Mouse (Mus musculus): ENCODE results near the gene Lrrc66. TPM values are rescaled to one million over a fixed set of nuclear protein-coding genes. Genes with fewer than 3 reads are reported as not detected.
A peak's percentile ranks its signal among the peaks of the same experiment; 100 is the strongest.

Gene Lrrc66
- polyA plus RNA-seq (2015; fragmentation: Nextera tagmentation; extraction: Ambion mirVana), result not detected in 2 replicates

GRCm38 (mm10) chr5:73632291-73632690 lies at the start of gene Lrrc66:
Gene Lrrc66, minus strand, starts transcription at chr5:73632526.
- WGBS, result 76% methylated on average over 8 of the region's 8 CpGs
- H3K27me3 ChIP-seq, result no peaks in the 10 kb centered on the region

GRCm38 (mm10) chr5:73676626-73677025 lies 44.3 kb upstream of the Lrrc66 start:
- H3K36me3 ChIP-seq, result no peaks in the 10 kb centered on the region
- H3K27ac ChIP-seq, result no peak overlapping the region
- no peaks in the 10 kb centered on the region for H3K9me3 ChIP-seq
- H3K9ac ChIP-seq (replicated peaks), result no peak overlapping the region
- no peak overlapping the region for H3K4me2 ChIP-seq (replicated peaks)
- 62% methylated on average over 13 of the region's 13 CpGs for WGBS
- no peaks in the 10 kb centered on the region for H3K4me1 ChIP-seq (replicated peaks)
- no peak for ATAC-seq
- no peak overlapping the region for H3K4me3 ChIP-seq (replicated peaks)
- H3K27me3 ChIP-seq, result no peaks in the 10 kb centered on the region

More at GRCm38 (mm10) chr5:73632291-73632690, at the start of gene Lrrc66:
- H3K27ac ChIP-seq, result no peak within 1 kb of the TSS
- H3K9ac ChIP-seq (replicated peaks), result no peak within 1 kb of the TSS
- ATAC-seq, result no peak
- peaks cover 9% of the 10 kb centered on the region for H3K4me1 ChIP-seq (replicated peaks)
- H3K4me2 ChIP-seq (replicated peaks), result no peak within 1 kb of the TSS
- no peak within 1 kb of the TSS for H3K4me3 ChIP-seq (replicated peaks)
- H3K36me3 ChIP-seq, result peaks cover 21% of the 10 kb centered on the region
- peaks cover 4% of the 10 kb centered on the region; the same call in 1 of the 2 replicates for H3K9me3 ChIP-seq

- Histone ChIP-seq H3K4me3 (replicated peaks) (no peak overlapping the region), H3K27ac (no peak overlapping the region), H3K4me2 (replicated peaks) (no peak overlapping the region), H3K4me1 (replicated peaks) (no peaks in the 10 kb centered on the region), H3K27me3 (no peaks in the 10 kb centered on the region), H3K36me3 (no peaks in the 10 kb centered on the region), H3K9ac (replicated peaks) (no peak overlapping the region), H3K9me3 (no peaks in the 10 kb centered on the region)
- ATAC-seq, result no peak
- WGBS, result 84% methylated on average over 3 of the region's 3 CpGs
Observed at GRCm38 (mm10) chr5:73675604-73676003, 43.3 kb upstream of the Lrrc66 start.

- Histone ChIP-seq H3K27me3 (no peaks in the 10 kb centered on the region), H3K9me3 (no peaks in the 10 kb centered on the region), H3K36me3 (no peaks in the 10 kb centered on the region), H3K4me2 (replicated peaks) (peak overlapping the region; percentile 45), H3K4me3 (replicated peaks) (peak overlapping the region; percentile 14; the same call in 1 of the 2 replicates), H3K4me1 (replicated peaks) (no peaks in the 10 kb centered on the region), H3K9ac (replicated peaks) (peak overlapping the region; percentile 32; the same call in 1 of the 2 replicates), H3K27ac (no peak overlapping the region)
- ATAC-seq, result no peak
- WGBS, result 39% methylated on average over 26 of the region's 26 CpGs
Observed at GRCm38 (mm10) chr5:73669386-73669785, 37.1 kb upstream of the Lrrc66 start.

- no peaks in the 10 kb centered on the region for H3K9me3 ChIP-seq
- no peak overlapping the region for H3K27ac ChIP-seq
- no peak overlapping the region for H3K9ac ChIP-seq (replicated peaks)
- no peaks in the 10 kb centered on the region for H3K36me3 ChIP-seq
- no peak for ATAC-seq
- no peak overlapping the region for H3K4me2 ChIP-seq (replicated peaks)
- no peaks in the 10 kb centered on the region for H3K4me1 ChIP-seq (replicated peaks)
- 76% methylated on average over 2 of the region's 2 CpGs for WGBS
- H3K4me3 ChIP-seq (replicated peaks), result no peak overlapping the region
- no peaks in the 10 kb centered on the region for H3K27me3 ChIP-seq
Observed at GRCm38 (mm10) chr5:73667877-73668276, 35.6 kb upstream of the Lrrc66 start.

GRCm38 (mm10) chr5:73666695-73667094 lies 34.4 kb upstream of the Lrrc66 start:
- WGBS, result 95% methylated on average over 2 of the region's 2 CpGs
- Histone ChIP-seq H3K27ac (no peak overlapping the region), H3K36me3 (no peaks in the 10 kb centered on the region), H3K9ac (replicated peaks) (no peak overlapping the region), H3K27me3 (no peaks in the 10 kb centered on the region), H3K9me3 (no peaks in the 10 kb centered on the region), H3K4me1 (replicated peaks) (no peaks in the 10 kb centered on the region), H3K4me3 (replicated peaks) (no peak overlapping the region), H3K4me2 (replicated peaks) (no peak overlapping the region)
- no peak for ATAC-seq

- no peaks in the 10 kb centered on the region for H3K9me3 ChIP-seq
- WGBS, result 2% methylated on average over 4 of the region's 4 CpGs
- H3K27ac ChIP-seq, result no peak overlapping the region
- H3K27me3 ChIP-seq, result peaks cover 73% of the 10 kb centered on the region
- peak overlapping the region; percentile 46 for H3K4me3 ChIP-seq (replicated peaks)
- H3K4me2 ChIP-seq (replicated peaks), result peak overlapping the region; percentile 78
- H3K9ac ChIP-seq (replicated peaks), result no peak overlapping the region
- no peak for ATAC-seq
- peaks cover 25% of the 10 kb centered on the region for H3K4me1 ChIP-seq (replicated peaks)
- H3K36me3 ChIP-seq, result no peaks in the 10 kb centered on the region
Observed at GRCm38 (mm10) chr5:73651855-73652201, 19.5 kb upstream of the Lrrc66 start.

GRCm38 (mm10) chr5:73651061-73651854 lies 18.9 kb upstream of the Lrrc66 start, which contains the start of gene Spata18:
Gene Spata18, plus strand, starts transcription at chr5:73651379.
- H3K27me3 ChIP-seq, result peaks cover 73% of the 10 kb centered on the region
- H3K4me1 ChIP-seq (replicated peaks), result peaks cover 29% of the 10 kb centered on the region
- no peak within 1 kb of the TSS for H3K27ac ChIP-seq
- WGBS, result under 1% methylated on average over 55 of the region's 57 CpGs
- H3K4me3 ChIP-seq (replicated peaks), result peak within 1 kb of the TSS; percentile 46
- peak within 1 kb of the TSS; percentile 58 for H3K9ac ChIP-seq (replicated peaks)
- H3K36me3 ChIP-seq, result no peaks in the 10 kb centered on the region
- no peaks in the 10 kb centered on the region for H3K9me3 ChIP-seq
- peak within 1 kb of the TSS; percentile 78 for H3K4me2 ChIP-seq (replicated peaks)
- ATAC-seq, result peak; percentile 34

GRCm38 (mm10) chr5:73650365-73650964 lies 18.1 kb upstream of the Lrrc66 start:
- Histone ChIP-seq H3K9me3 (no peaks in the 10 kb centered on the region), H3K9ac (replicated peaks) (no peak overlapping the region), H3K4me1 (replicated peaks) (peaks cover 29% of the 10 kb centered on the region), H3K36me3 (no peaks in the 10 kb centered on the region), H3K4me3 (replicated peaks) (peak overlapping the region; percentile 46), H3K4me2 (replicated peaks) (peak overlapping the region; percentile 78), H3K27ac (no peak overlapping the region), H3K27me3 (peaks cover 76% of the 10 kb centered on the region)
- 1% methylated on average over 15 of the region's 15 CpGs for WGBS
- ATAC-seq, result no peak

- WGBS, result under 1% methylated on average over 62 of the region's 62 CpGs
- Histone ChIP-seq H3K27me3 (peaks cover 50% of the 10 kb centered on the region), H3K9me3 (no peaks in the 10 kb centered on the region), H3K4me3 (replicated peaks) (peak within 1 kb of the TSS; percentile 84), H3K4me2 (replicated peaks) (peak within 1 kb of the TSS; percentile 72), H3K27ac (peak within 1 kb of the TSS; percentile 48; the same call in 1 of the 2 replicates), H3K9ac (replicated peaks) (peak within 1 kb of the TSS; percentile 91), H3K4me1 (replicated peaks) (peaks cover 29% of the 10 kb centered on the region), H3K36me3 (0 out of 2 replicates have a peak, but pooled peaks cover 3% of the 10 kb centered on the region)
- ATAC-seq, result peak; percentile 90
Observed at GRCm38 (mm10) chr5:73647261-73647900, 15.1 kb upstream of the Lrrc66 start, which contains the start of gene Sgcb. Gene Sgcb, minus strand, starts transcription at chr5:73647790.

GRCm38 (mm10) chr5:73642091-73642490 lies 9.8 kb upstream of the Lrrc66 start:
- Histone ChIP-seq H3K4me3 (replicated peaks) (no peak overlapping the region), H3K27ac (no peak overlapping the region), H3K36me3 (peaks cover 24% of the 10 kb centered on the region), H3K9me3 (no peaks in the 10 kb centered on the region), H3K9ac (replicated peaks) (no peak overlapping the region), H3K4me1 (replicated peaks) (peaks cover 11% of the 10 kb centered on the region), H3K4me2 (replicated peaks) (no peak overlapping the region), H3K27me3 (0 out of 2 replicates have a peak, but pooled peaks cover 3% of the 10 kb centered on the region)
- ATAC-seq, result no peak
- WGBS, result 76% methylated on average over 4 of the region's 4 CpGs

- no peak for ATAC-seq
- H3K4me2 ChIP-seq (replicated peaks), result no peak overlapping the region
- no peaks in the 10 kb centered on the region for H3K9me3 ChIP-seq
- peaks cover 4% of the 10 kb centered on the region for H3K4me1 ChIP-seq (replicated peaks)
- no peak overlapping the region for H3K4me3 ChIP-seq (replicated peaks)
- H3K36me3 ChIP-seq, result peaks cover 24% of the 10 kb centered on the region
- 86% methylated on average over 3 of the region's 3 CpGs for WGBS
- no peak overlapping the region for H3K27ac ChIP-seq
- 0 out of 2 replicates have a peak, but pooled peaks cover 1% of the 10 kb centered on the region for H3K27me3 ChIP-seq
- H3K9ac ChIP-seq (replicated peaks), result no peak overlapping the region
Observed at GRCm38 (mm10) chr5:73641058-73641457, 8.7 kb upstream of the Lrrc66 start.
